Mouse (Mus musculus) adrenal gland (tissue): ENCODE results near the gene Glo1.

Experiments
- intact Hi-C: fragments of 180-260 bp; cut with DNase I; formaldehyde crosslinking; loops from one replicate; pipeline ENCODE4 v1.15.1; 2025

Gene Glo1

GRCm38 (mm10) chr17:30581201-30581600 lies 45.5 kb downstream of the Glo1 start:
- intact Hi-C loops, result no loop called here

- intact Hi-C loops, result no loop called here
Observed at GRCm38 (mm10) chr17:30580781-30581180, 45.9 kb downstream of the Glo1 start.

GRCm38 (mm10) chr17:30576946-30577345 lies 49.7 kb downstream of the Glo1 start:
- intact Hi-C loops, result loop anchor here (5.0 kb wide), 1 partner anchor 35 kb away; no protein-coding TSS in a partner anchor

GRCm38 (mm10) chr17:30575941-30576773 lies 50.5 kb downstream of the Glo1 start, which contains the start of gene Btbd9:
Gene Btbd9 (minus strand): TSS chr17:30576488.
- intact Hi-C loops, result loop anchor here (5.0 kb wide), 1 partner anchor 36 kb away; no protein-coding TSS in a partner anchor

GRCm38 (mm10) chr17:30575121-30575904 lies 51.4 kb downstream of the Glo1 start:
- intact Hi-C loops, result loop anchor here (5.0 kb wide), 1 partner anchor 37 kb away; no protein-coding TSS in a partner anchor

GRCm38 (mm10) chr17:30574783-30575075 lies 51.9 kb downstream of the Glo1 start:
- intact Hi-C loops, result loop anchor here (5.0 kb wide), 1 partner anchor 38 kb away; no protein-coding TSS in a partner anchor

DNA sequence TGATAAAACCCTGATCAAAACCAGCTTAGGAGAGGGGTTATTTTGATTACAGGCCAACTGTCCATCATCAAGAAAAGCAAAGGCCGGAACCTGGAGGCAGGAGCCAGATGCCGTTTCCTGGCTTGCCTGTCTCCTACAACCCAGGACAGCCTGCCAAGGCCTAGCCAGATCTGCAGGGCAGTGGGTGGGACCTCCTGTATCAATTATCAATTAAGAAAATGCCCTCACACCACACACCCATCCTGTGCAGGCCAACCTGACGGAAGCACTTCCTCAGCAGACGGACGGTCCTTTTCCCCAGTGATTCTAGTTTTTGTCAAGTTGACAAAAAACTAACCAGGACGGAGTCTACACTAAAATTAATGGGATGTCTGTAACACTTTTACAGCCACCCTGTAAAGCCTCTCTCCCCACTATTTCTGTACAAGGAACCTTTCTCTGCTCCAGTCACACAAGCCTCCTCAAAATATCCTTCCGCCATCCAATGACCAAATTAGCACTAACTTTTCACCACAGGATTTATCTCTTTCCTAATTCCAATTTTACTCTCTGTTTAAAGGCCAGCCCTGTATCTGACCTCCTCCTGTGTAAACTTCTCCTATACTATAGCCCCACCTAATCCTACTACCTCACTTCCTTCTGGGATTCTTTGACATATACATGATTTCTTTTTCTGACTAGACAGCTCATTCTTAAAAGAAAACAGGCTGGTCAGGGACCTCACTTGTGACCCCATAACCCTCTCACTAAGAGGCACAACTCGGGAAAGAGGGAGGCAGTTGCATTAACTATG lies 52.5 kb downstream of the Glo1 start:
- intact Hi-C loops, result no loop called here

DNA sequence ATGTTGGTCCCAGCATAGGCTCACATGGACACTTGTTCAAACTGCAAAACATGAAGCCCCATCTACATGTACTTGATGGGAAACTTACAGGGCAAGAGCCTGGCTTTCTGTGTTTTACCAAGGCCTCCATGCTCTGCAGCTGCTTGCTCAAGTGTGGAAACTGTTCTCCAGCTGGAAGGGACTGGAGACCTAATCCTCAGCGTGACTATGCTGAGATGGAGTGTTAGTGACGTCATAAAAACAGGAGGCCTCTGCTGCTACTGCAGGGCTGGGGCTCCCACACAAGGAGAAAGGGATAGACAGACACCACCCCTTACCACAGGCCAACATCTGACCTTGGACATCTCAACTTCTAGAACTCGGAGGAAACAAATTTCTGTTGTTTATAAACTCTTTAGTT lies 55.7 kb downstream of the Glo1 start:
- intact Hi-C loops, result no loop called here

GRCm38 (mm10) chr17:30570173-30570572 lies 56.5 kb downstream of the Glo1 start:
- intact Hi-C loops, result no loop called here

DNA sequence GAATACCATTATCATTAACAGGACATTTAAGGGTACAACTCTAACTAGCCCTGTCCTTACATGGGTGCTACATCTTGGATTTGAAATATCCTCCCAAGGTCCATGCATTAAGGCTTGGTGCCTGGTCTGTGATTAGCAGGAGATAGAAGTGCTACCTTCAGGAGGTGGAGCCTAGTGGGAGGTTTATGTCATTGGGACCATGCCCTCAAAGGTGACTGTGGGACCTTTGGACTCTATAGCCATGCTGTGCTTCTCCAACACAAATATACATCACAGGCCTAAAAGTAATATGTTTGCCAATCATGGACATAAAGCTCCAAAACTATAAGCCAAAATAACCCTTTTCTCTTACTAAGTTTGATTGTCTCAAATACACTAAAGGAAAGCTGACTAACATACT lies 58.2 kb downstream of the Glo1 start:
- intact Hi-C loops, result no loop called here

DNA sequence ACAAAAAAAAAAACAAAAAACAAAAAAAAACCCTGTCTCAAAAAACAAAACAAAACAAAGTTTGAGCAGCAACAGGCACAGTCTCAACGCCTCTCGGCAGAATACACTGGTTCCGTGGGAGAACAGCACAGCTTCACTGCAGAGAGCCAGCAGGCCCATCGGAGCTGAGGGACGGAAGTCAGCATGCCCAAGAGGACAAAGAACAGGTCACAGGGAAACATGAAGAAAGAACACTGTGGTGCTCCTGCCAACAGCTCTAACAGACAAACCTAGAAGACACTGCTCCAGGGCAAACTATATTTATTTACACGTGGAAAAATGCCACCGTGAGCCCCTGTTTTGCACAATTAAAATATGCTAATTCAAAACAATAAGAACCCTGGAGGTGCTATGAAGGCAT lies 61.7 kb downstream of the Glo1 start:
- intact Hi-C loops, result no loop called here

- intact Hi-C loops, result no loop called here
Observed at GRCm38 (mm10) chr17:30564407-30564806, 62.3 kb downstream of the Glo1 start.

GRCm38 (mm10) chr17:30563484-30564075 lies 63.1 kb downstream of the Glo1 start:
- intact Hi-C loops, result no loop called here

DNA sequence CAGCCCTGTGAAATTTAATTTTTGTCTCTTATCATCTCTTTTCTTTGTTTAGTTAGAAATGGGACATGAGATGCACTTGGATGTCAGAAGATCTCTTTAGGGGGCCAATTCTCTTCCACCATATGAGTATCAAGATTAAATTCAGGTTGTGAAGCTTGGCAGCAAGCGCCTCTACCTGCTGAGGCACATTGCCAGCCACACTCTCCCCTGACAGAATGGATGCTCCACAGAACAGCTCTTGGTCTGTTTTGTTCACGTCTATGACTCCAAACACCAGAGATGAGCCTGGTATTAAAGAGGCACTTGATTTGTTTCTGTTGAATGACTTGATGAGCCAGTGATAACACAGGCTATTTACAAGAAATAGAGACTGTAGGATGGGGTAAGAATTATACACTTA lies 63.9 kb downstream of the Glo1 start:
- intact Hi-C loops, result no loop called here

DNA sequence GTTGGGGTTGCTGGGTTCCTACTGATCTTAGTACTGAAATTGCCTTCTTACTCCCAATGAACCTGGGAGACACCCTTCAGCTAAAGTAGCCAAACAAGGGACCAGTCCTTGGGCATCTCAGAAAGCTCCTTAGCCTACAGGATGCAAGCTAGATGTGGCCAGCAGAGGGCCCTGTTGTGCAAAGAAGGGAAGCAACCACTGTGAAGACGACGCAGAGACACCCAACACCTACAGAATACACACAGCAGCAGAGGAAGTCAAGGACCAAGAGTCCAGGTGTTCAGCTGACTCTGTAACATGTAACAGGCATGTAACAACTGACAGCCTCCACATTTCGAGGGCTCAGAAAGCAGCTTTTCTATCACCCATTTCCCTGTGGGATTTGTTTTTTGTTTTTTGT lies 67.1 kb downstream of the Glo1 start:
- intact Hi-C loops, result loop anchor here (5.0 kb wide), 1 partner anchor 123 kb away; no protein-coding TSS in a partner anchor

- intact Hi-C loops, result loop anchor here (5.0 kb wide), 1 partner anchor 124 kb away; no protein-coding TSS in a partner anchor
Observed at GRCm38 (mm10) chr17:30558623-30559022, 68.0 kb downstream of the Glo1 start.

DNA sequence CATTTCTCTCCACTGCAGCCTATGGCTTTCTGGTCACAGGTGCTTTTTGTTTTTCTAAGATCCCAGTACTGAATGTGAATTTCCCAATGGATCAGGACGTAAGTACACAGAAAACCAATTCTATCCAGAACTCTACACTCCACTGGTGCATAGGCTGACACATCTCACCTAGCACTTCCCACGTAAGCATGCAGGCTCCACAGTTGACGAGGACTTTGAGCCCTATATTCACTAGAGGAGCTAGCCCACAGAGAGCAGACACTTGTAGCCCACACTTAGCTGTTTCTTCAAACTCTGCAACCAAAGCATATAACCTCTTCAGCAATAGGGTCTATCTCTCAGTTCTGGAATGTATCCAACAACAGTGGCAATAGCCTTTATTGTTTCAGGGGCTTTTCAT lies 70.2 kb downstream of the Glo1 start:
- intact Hi-C loops, result loop anchor here (5.0 kb wide), 1 partner anchor 126 kb away; no protein-coding TSS in a partner anchor

GRCm38 (mm10) chr17:30553027-30553937 lies 73.4 kb downstream of the Glo1 start:
- intact Hi-C loops, result no loop called here

DNA sequence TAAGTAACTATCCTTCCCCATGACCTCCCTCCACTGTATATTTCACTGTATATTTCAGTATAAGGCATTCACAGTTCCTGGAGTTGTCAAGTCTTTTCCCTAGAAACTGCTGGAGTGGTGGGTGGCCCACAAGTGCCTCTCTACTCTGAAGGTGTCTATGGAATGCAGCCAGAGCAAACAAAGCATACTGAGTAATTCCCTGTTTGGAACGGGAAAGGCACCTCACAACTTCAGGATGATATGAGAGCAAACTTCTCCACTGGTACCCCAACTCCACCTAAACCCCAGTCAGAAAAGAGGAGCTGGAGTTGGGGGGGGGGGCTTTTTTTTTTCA lies 75.9 kb downstream of the Glo1 start:
- intact Hi-C loops, result no loop called here
